Mouse (Mus musculus): ENCODE data around the gene Slc23a2.

GRCm38 (mm10) chr2:132110702-132111101 is 34.2 kb downstream of the Slc23a2 start:
- TF ChIP-seq CTCF (IDR thresholded peaks at IDR 0.05; ENCODE audit: low read depth): no peak
- TF ChIP-seq EP300 (IDR thresholded peaks at IDR 0.05; ENCODE audit: low read depth): no peak

Data from liver, embryonic 14.5 days (tissue).